Mouse (Mus musculus) heart, adult 2 months (tissue): ENCODE data around the gene Pde4d.

Experiments
- CTCF ChIP-seq: fragments of 200-600 bp; IDR thresholded peaks from 2 replicates; pipeline ENCODE4 v1.8.1; 2022; ENCODE audit warnings: antibody characterized with exemption, mild to moderate bottlenecking, moderate library complexity
- EP300 ChIP-seq: fragments of 200-500 bp; IDR thresholded peaks from 2 replicates; pipeline ENCODE4 v1.6.1; 2011; ENCODE audit warnings: low read depth, low read length, control low read depth; ENCODE audit not compliant: insufficient read depth
- POLR2A ChIP-seq: fragments of 200-500 bp; IDR thresholded peaks from 2 replicates; pipeline ENCODE4 v1.6.1; 2011; ENCODE audit warnings: mild to moderate bottlenecking, low read depth, low read length, control low read depth; ENCODE audit not compliant: insufficient read depth

- TF ChIP-seq EP300 (no peak), CTCF (no peak), POLR2A (no peak)
Measured at GRCm38 (mm10) chr13:108598673-108599072, 148.9 kb downstream of the Pde4d start.
